Mouse (Mus musculus): ENCODE results near the gene Cdk8. TPM values are rescaled to one million over a fixed set of nuclear protein-coding genes. Genes with fewer than 3 reads are reported as not detected.

Cdk8 gene
- polyA plus RNA-seq, 1 experiment = 11.0 TPM

GRCm38 (mm10) chr5:146245193-146245592 lies 14.2 kb downstream of the Cdk8 start:
- Histone ChIP-seq H3K27me3 (ENCODE audit: control insufficient read depth, insufficient read depth, insufficient read length) (no peaks in the 10 kb centered on the region), H3K79me2 (ENCODE audit: control insufficient read depth, insufficient read depth) (peaks cover 84% of the 10 kb centered on the region), H3ac (ENCODE audit: control insufficient read depth, insufficient read length) (no peak overlapping the region), H3K36me3 (ENCODE audit: control insufficient read depth, insufficient read depth) (no peaks in the 10 kb centered on the region), H3K4me2 (ENCODE audit: low read depth) (no peak overlapping the region), H3K4me3 (no peak overlapping the region)
- TF ChIP-seq POLR2A (IDR thresholded peaks at IDR 0.05; ENCODE audit: insufficient read length, low read depth) = no peak

GRCm38 (mm10) chr5:146245646-146246370 lies 14.8 kb downstream of the Cdk8 start:
- peaks cover 81% of the 10 kb centered on the region for H3K79me2 ChIP-seq (ENCODE audit: control insufficient read depth, insufficient read depth)

GRCm38 (mm10) chr5:146246386-146246785 lies 15.4 kb downstream of the Cdk8 start:
- peaks cover 81% of the 10 kb centered on the region for H3K79me2 ChIP-seq (ENCODE audit: control insufficient read depth, insufficient read depth)
- no peaks in the 10 kb centered on the region for H3K27me3 ChIP-seq (ENCODE audit: control insufficient read depth, insufficient read depth, insufficient read length)
- no peak overlapping the region for H3ac ChIP-seq (ENCODE audit: control insufficient read depth, insufficient read length)
- H3K36me3 ChIP-seq (ENCODE audit: control insufficient read depth, insufficient read depth) = no peaks in the 10 kb centered on the region
- H3K4me2 ChIP-seq (ENCODE audit: low read depth) = no peak overlapping the region
- H3K4me3 ChIP-seq = no peak overlapping the region
- TF ChIP-seq TCF3 (IDR thresholded peaks at IDR 0.05; ENCODE audit: insufficient read length, low read depth) (no peak), MAX (IDR thresholded peaks at IDR 0.05; ENCODE audit: low read depth) (no peak), CEBPB (IDR thresholded peaks at IDR 0.05; ENCODE audit: insufficient read depth, poor library complexity, severe bottlenecking) (no peak), MYOG (IDR thresholded peaks at IDR 0.05; ENCODE audit: control insufficient read depth in 1 of 3, insufficient read depth in 1 of 3, insufficient read length in 2 of 3, low read depth in 2 of 3) (no peak), POLR2AphosphoS2 (IDR thresholded peaks at IDR 0.05; ENCODE audit: insufficient read length, low read depth) (no peak), SRF (IDR thresholded peaks at IDR 0.05; ENCODE audit: control insufficient read depth, insufficient read length, low read depth) (no peak), TCF12 (IDR thresholded peaks at IDR 0.05; ENCODE audit: insufficient read depth, poor library complexity, severe bottlenecking) (no peak), USF1 (IDR thresholded peaks at IDR 0.05; ENCODE audit: low read depth) (no peak)

More at GRCm38 (mm10) chr5:146245646-146246370, 14.8 kb downstream of the Cdk8 start:
- H3K4me2 ChIP-seq (ENCODE audit: low read depth) = no peak overlapping the region
- TF ChIP-seq REST (IDR thresholded peaks at IDR 0.05; ENCODE audit: insufficient read depth, insufficient read length) (no peak), SRF (IDR thresholded peaks at IDR 0.05; ENCODE audit: control insufficient read depth, insufficient read length, low read depth) (no peak), CEBPB (IDR thresholded peaks at IDR 0.05; ENCODE audit: insufficient read depth, poor library complexity, severe bottlenecking) (no peak), MAX (IDR thresholded peaks at IDR 0.05; ENCODE audit: low read depth) (no peak), USF1 (IDR thresholded peaks at IDR 0.05; ENCODE audit: low read depth) (no peak), POLR2A (IDR thresholded peaks at IDR 0.05; ENCODE audit: insufficient read length, low read depth) (no peak), TCF3 (IDR thresholded peaks at IDR 0.05; ENCODE audit: insufficient read length, low read depth) (no peak), MYOG (IDR thresholded peaks at IDR 0.05; ENCODE audit: control insufficient read depth in 1 of 3, insufficient read depth in 1 of 3, insufficient read length in 2 of 3, low read depth in 2 of 3) (no peak), MYOD1 (IDR thresholded peaks at IDR 0.05; ENCODE audit: control insufficient read depth in 1 of 3, insufficient read length in 2 of 3, low read depth in 2 of 3) (no peak), POLR2AphosphoS2 (IDR thresholded peaks at IDR 0.05; ENCODE audit: insufficient read length, low read depth) (no peak), E2F4 (IDR thresholded peaks at IDR 0.05; ENCODE audit: insufficient read depth) (no peak), TCF12 (IDR thresholded peaks at IDR 0.05; ENCODE audit: insufficient read depth, poor library complexity, severe bottlenecking) (no peak)
- no peak overlapping the region for H3K4me3 ChIP-seq
- no peaks in the 10 kb centered on the region for H3K27me3 ChIP-seq (ENCODE audit: control insufficient read depth, insufficient read depth, insufficient read length)
- H3ac ChIP-seq (ENCODE audit: control insufficient read depth, insufficient read length) = no peak overlapping the region
- H3K36me3 ChIP-seq (ENCODE audit: control insufficient read depth, insufficient read depth) = no peaks in the 10 kb centered on the region

- H3K4me2 ChIP-seq (ENCODE audit: low read depth) = no peak overlapping the region
- peaks cover 84% of the 10 kb centered on the region for H3K79me2 ChIP-seq (ENCODE audit: control insufficient read depth, insufficient read depth)
- no peak for TF ChIP-seq TCF3 (IDR thresholded peaks at IDR 0.05; ENCODE audit: insufficient read length, low read depth)
- H3K4me3 ChIP-seq = no peak overlapping the region
- no peaks in the 10 kb centered on the region for H3K27me3 ChIP-seq (ENCODE audit: control insufficient read depth, insufficient read depth, insufficient read length)
- no peaks in the 10 kb centered on the region for H3K36me3 ChIP-seq (ENCODE audit: control insufficient read depth, insufficient read depth)
- no peak overlapping the region for H3ac ChIP-seq (ENCODE audit: control insufficient read depth, insufficient read length)
Observed at GRCm38 (mm10) chr5:146247709-146248108, 16.7 kb downstream of the Cdk8 start.

GRCm38 (mm10) chr5:146248746-146249145 lies 17.7 kb downstream of the Cdk8 start:
- TF ChIP-seq CEBPB (IDR thresholded peaks at IDR 0.05; ENCODE audit: insufficient read depth, poor library complexity, severe bottlenecking) = peak; percentile 63; the same call in 1 of the 2 replicates
- no peak for TF ChIP-seq USF1 (IDR thresholded peaks at IDR 0.05; ENCODE audit: low read depth)
- TF ChIP-seq POLR2A (IDR thresholded peaks at IDR 0.05; ENCODE audit: insufficient read length, low read depth) = no peak
- TF ChIP-seq REST (IDR thresholded peaks at IDR 0.05; ENCODE audit: insufficient read depth, insufficient read length) = no peak
- no peaks in the 10 kb centered on the region for H3K36me3 ChIP-seq (ENCODE audit: control insufficient read depth, insufficient read depth)

More at GRCm38 (mm10) chr5:146248746-146249145, 17.7 kb downstream of the Cdk8 start:
- Histone ChIP-seq H3K27me3 (ENCODE audit: control insufficient read depth, insufficient read depth, insufficient read length) (no peaks in the 10 kb centered on the region), H3ac (ENCODE audit: control insufficient read depth, insufficient read length) (no peak overlapping the region), H3K4me3 (no peak overlapping the region), H3K79me2 (ENCODE audit: control insufficient read depth, insufficient read depth) (peaks cover 85% of the 10 kb centered on the region), H3K4me2 (ENCODE audit: low read depth) (no peak overlapping the region)
